Mouse (Mus musculus) liver, postnatal 0 days (tissue): ENCODE measurements around the gene Sgms1. TPM values are rescaled to one million over a fixed set of nuclear protein-coding genes. Genes with fewer than 3 reads are reported as not detected.

Source experiments
- ATAC-seq: fragments of 200-750 bp; cut with Nextera tagmentation; 2 replicates; pipeline ENCODE4 v1.8.0; 2017; ENCODE audit warnings: mild to moderate bottlenecking, moderate library complexity
- DNase-seq: peaks from one replicate; pipeline ENCODE4 v3.0.0-alpha.2; 2016
- H3K27ac ChIP-seq: fragments of 300-500 bp; sonication (generic); 2 replicates; pipeline ENCODE4 v1.5.1; 2014; ENCODE audit warnings: antibody characterized with exemption, moderate library complexity, mild to moderate bottlenecking, low read depth
- H3K27me3 ChIP-seq: fragments of 300-500 bp; sonication (generic); 2 replicates; pipeline ENCODE4 v1.6.1; 2014; ENCODE audit warnings: low read length, control low read depth, mixed read lengths; ENCODE audit not compliant: insufficient read depth
- H3K36me3 ChIP-seq: fragments of 300-500 bp; sonication (generic); replicated peaks from 2 replicates; pipeline ENCODE4 v1.6.1; 2014; ENCODE audit warnings: mild to moderate bottlenecking, control low read depth, low read length, moderate library complexity, mixed read lengths; ENCODE audit not compliant: insufficient read depth
- H3K4me1 ChIP-seq: fragments of 300-500 bp; sonication (generic); 2 replicates; pipeline ENCODE4 v1.6.1; 2014; ENCODE audit warnings: antibody characterized with exemption, mild to moderate bottlenecking, control low read depth; ENCODE audit not compliant: insufficient read depth
- H3K4me2 ChIP-seq: fragments of 300-500 bp; sonication (generic); 2 replicates; pipeline ENCODE4 v1.6.1; 2014; ENCODE audit warnings: low read depth, mild to moderate bottlenecking, low read length, moderate library complexity, mixed read lengths
- H3K4me3 ChIP-seq: fragments of 300-500 bp; sonication (generic); 2 replicates; pipeline ENCODE4 v1.5.1; 2014; ENCODE audit warnings: low read depth, low read length
- H3K9ac ChIP-seq: fragments of 300-500 bp; sonication (generic); replicated peaks from 2 replicates; pipeline ENCODE4 v1.6.1; 2014; ENCODE audit warnings: mild to moderate bottlenecking, moderate library complexity
- H3K9me3 ChIP-seq: fragments of 300-500 bp; sonication (generic); 2 replicates; pipeline ENCODE4 v1.6.1; 2016; ENCODE audit warnings: mild to moderate bottlenecking, control low read depth, low read length, mixed read lengths
- CTCF ChIP-seq: sonication (generic); IDR thresholded peaks from 2 replicates; pipeline ENCODE4 v1.5.1; 2016; ENCODE audit warnings: antibody characterized with exemption, low read depth
- EP300 ChIP-seq: IDR thresholded peaks from 2 replicates; pipeline ENCODE4 v1.6.1; 2016; ENCODE audit warnings: antibody characterized with exemption, low read depth, mild to moderate bottlenecking
- WGBS: fragments of 180-500 bp; shearing (Covaris S2); extraction: QIAGEN DNeasy Blood & Tissue Kit; methylation state at CpG from one replicate; pipeline ENCODE4 v1.1.7; 2014; ENCODE audit not compliant: insufficient replicate concordance; 5-methylcytosine and 5-hydroxymethylcytosine counted together
- polyA plus RNA-seq: library from polyadenylated mRNA; unstranded; fragments of >200 nt; fragmentation: Nextera tagmentation; extraction: Ambion mirVana; gene quantifications from 2 replicates; pipeline ENCODE4 v1.2.1, GENCODE M21; 2015

Gene Sgms1
- polyA plus RNA-seq, 1 experiment from 2014 or later, result 16.0 TPM

- Histone ChIP-seq H3K27me3 (no peaks in the 10 kb centered on the region), H3K27ac (no peak overlapping the region), H3K36me3 (no peaks in the 10 kb centered on the region), H3K9ac (no peak overlapping the region), H3K4me3 (no peak overlapping the region), H3K9me3 (no peaks in the 10 kb centered on the region), H3K4me1 (peaks cover 17% of the 10 kb centered on the region), H3K4me2 (no peak overlapping the region)
- 66% methylated on average over 7 of the region's 7 CpGs for WGBS
- DNase-seq (no peak), ATAC-seq (no peak)
- TF ChIP-seq CTCF, result no peak
- no peak for TF ChIP-seq EP300
These were observed 40.4 kb downstream of the Sgms1 start for GRCm38 (mm10) chr19:32348955-32349654.

- H3K9me3 ChIP-seq, result no peaks in the 10 kb centered on the region
- DNase-seq (no peak), ATAC-seq (no peak)
- no peaks in the 10 kb centered on the region for H3K36me3 ChIP-seq
- no peak overlapping the region for H3K4me2 ChIP-seq
- peak overlapping the region; percentile 56 for H3K27ac ChIP-seq
- WGBS, result 59% methylated on average over 5 of the region's 5 CpGs
- TF ChIP-seq EP300 (no peak), CTCF (no peak)
- H3K27me3 ChIP-seq, result no peaks in the 10 kb centered on the region
- H3K9ac ChIP-seq, result no peak overlapping the region
- peaks cover 20% of the 10 kb centered on the region for H3K4me1 ChIP-seq
- H3K4me3 ChIP-seq, result no peak overlapping the region
These were observed 42.0 kb downstream of the Sgms1 start for GRCm38 (mm10) chr19:32347491-32347890.

GRCm38 (mm10) chr19:32346624-32347341, 42.7 kb downstream of the Sgms1 start:
- Histone ChIP-seq H3K27me3 (no peaks in the 10 kb centered on the region), H3K4me2 (peak overlapping the region; percentile 49), H3K27ac (peak overlapping the region; percentile 89), H3K9ac (no peak overlapping the region), H3K4me1 (peaks cover 23% of the 10 kb centered on the region), H3K36me3 (no peaks in the 10 kb centered on the region), H3K4me3 (no peak overlapping the region), H3K9me3 (no peaks in the 10 kb centered on the region)
- no peak for DNase-seq
- TF ChIP-seq CTCF, result no peak
- 0 out of 2 replicates have a peak, but pooled peaks have one; percentile 22 for TF ChIP-seq EP300
- WGBS, result 65% methylated on average over 9 of the region's 9 CpGs
- ATAC-seq, result peak; percentile 79

- Histone ChIP-seq H3K27me3 (no peaks in the 10 kb centered on the region), H3K4me2 (peak overlapping the region; percentile 49), H3K4me3 (no peak overlapping the region), H3K9ac (0 out of 2 replicates have a peak overlapping the region, but pooled peaks have one; percentile 4), H3K9me3 (no peaks in the 10 kb centered on the region), H3K36me3 (no peaks in the 10 kb centered on the region), H3K27ac (peak overlapping the region; percentile 89), H3K4me1 (peaks cover 24% of the 10 kb centered on the region)
- ATAC-seq, result peak; percentile 67
- DNase-seq, result no peak
- TF ChIP-seq CTCF (no peak), EP300 (peak; percentile 9; the same call in 1 of the 2 replicates)
- WGBS, result 41% methylated on average over 3 of the region's 3 CpGs
These were observed 43.3 kb downstream of the Sgms1 start for GRCm38 (mm10) chr19:32346176-32346575.

GRCm38 (mm10) chr19:32345181-32345745, 44.3 kb downstream of the Sgms1 start:
- Histone ChIP-seq H3K4me2 (no peak overlapping the region), H3K4me3 (no peak overlapping the region), H3K27ac (peak overlapping the region; percentile 89; the same call in 1 of the 2 replicates), H3K27me3 (no peaks in the 10 kb centered on the region), H3K4me1 (peaks cover 24% of the 10 kb centered on the region), H3K9me3 (no peaks in the 10 kb centered on the region), H3K36me3 (no peaks in the 10 kb centered on the region), H3K9ac (no peak overlapping the region)
- WGBS, result 66% methylated on average over 6 of the region's 6 CpGs
- ATAC-seq, result no peak
- TF ChIP-seq EP300, result no peak
- TF ChIP-seq CTCF, result no peak
- DNase-seq, result no peak

- H3K4me1 ChIP-seq, result peaks cover 24% of the 10 kb centered on the region
- peak overlapping the region; percentile 24 for H3K4me3 ChIP-seq
- H3K27ac ChIP-seq, result peak overlapping the region; percentile 62; the same call in 1 of the 2 replicates
- no peaks in the 10 kb centered on the region for H3K36me3 ChIP-seq
- WGBS, result 28% methylated on average over 4 of the region's 4 CpGs
- H3K4me2 ChIP-seq, result peak overlapping the region; percentile 52
- peak overlapping the region; percentile 32; the same call in 1 of the 2 replicates for H3K9ac ChIP-seq
- TF ChIP-seq CTCF, result no peak
- TF ChIP-seq EP300, result no peak
- no peaks in the 10 kb centered on the region for H3K9me3 ChIP-seq
- H3K27me3 ChIP-seq, result no peaks in the 10 kb centered on the region
- ATAC-seq, result peak; percentile 60
- peak; percentile 61 for DNase-seq
These were observed 44.8 kb downstream of the Sgms1 start for GRCm38 (mm10) chr19:32344738-32345121.
